Mouse (Mus musculus): ENCODE results near the gene Fkbp2. TPM values are rescaled to one million over a fixed set of nuclear protein-coding genes. Genes with fewer than 3 reads are reported as not detected.

Gene Fkbp2
- 57.8 TPM for polyA plus RNA-seq (2017; shearing (Covaris generic))

GRCm38 (mm10) chr19:6980381-6981093 is at the start of gene Fkbp2:
Gene Fkbp2, minus strand, starts transcription at chr19:6980501.

GRCm38 (mm10) chr19:7019191-7019590 is 38.9 kb upstream of the Fkbp2 start, which contains the start of gene Fermt3:
Gene Fermt3, minus strand, starts transcription at chr19:7019469.

GRCm38 (mm10) chr19:6996006-6996405 is 15.7 kb upstream of the Fkbp2 start, which contains the start of the genes Nudt22 and Trpt1:
Gene Nudt22, minus strand, starts transcription at chr19:6996117.
Gene Trpt1, plus strand, starts transcription at chr19:6996131.

GRCm38 (mm10) chr19:6992011-6992858 is 11.9 kb upstream of the Fkbp2 start, which contains the start of gene Dnajc4:
Gene Dnajc4, minus strand, starts transcription at chr19:6992572.

GRCm38 (mm10) chr19:6987061-6987903 is 7.0 kb upstream of the Fkbp2 start, which contains the start of gene Vegfb:
Gene Vegfb, minus strand, starts transcription at chr19:6987651.

GRCm38 (mm10) chr19:6975537-6976521 is 4.5 kb downstream of the Fkbp2 start, which contains the start of gene Plcb3:
Gene Plcb3, minus strand, starts transcription at chr19:6976470.

GRCm38 (mm10) chr19:6974211-6975205 is 5.8 kb downstream of the Fkbp2 start, which contains the start of gene Ppp1r14b:
Gene Ppp1r14b, plus strand, starts transcription at chr19:6974968.

GRCm38 (mm10) chr19:6942249-6942691 is 38.0 kb downstream of the Fkbp2 start, which contains the start of gene Gpr137:
Gene Gpr137, minus strand, starts transcription at chr19:6942480.

GRCm38 (mm10) chr19:6941372-6942248 is 38.7 kb downstream of the Fkbp2 start, which contains the start of gene Bad:
Gene Bad, plus strand, starts transcription at chr19:6941861.

GRCm38 (mm10) chr19:6934195-6934977 is 45.9 kb downstream of the Fkbp2 start, which contains the start of gene Kcnk4:
Gene Kcnk4, minus strand, starts transcription at chr19:6934515.

Other genes starting within 250 kb of the Fkbp2 start
- gene Rps6ka4, start 139.9 kb downstream of the Fkbp2 start, polyA plus RNA-seq (2017; shearing (Covaris generic)): 46.0 TPM
- 64.6 TPM for gene Ccdc88b, start 122.3 kb downstream of the Fkbp2 start, polyA plus RNA-seq (2017; shearing (Covaris generic))
- gene Trmt112, start 70.8 kb downstream of the Fkbp2 start, polyA plus RNA-seq (2017; shearing (Covaris generic)): 174 TPM
- gene Prdx5, start 70.4 kb downstream of the Fkbp2 start, polyA plus RNA-seq (2017; shearing (Covaris generic)): 252 TPM
- gene Esrra, start 58.7 kb downstream of the Fkbp2 start, polyA plus RNA-seq (2017; shearing (Covaris generic)): 7.9 TPM
- gene Catsperz, start 55.1 kb downstream of the Fkbp2 start, polyA plus RNA-seq (2017; shearing (Covaris generic)): not detected
- not detected for gene Kcnk4, start 46.0 kb downstream of the Fkbp2 start, polyA plus RNA-seq (2017; shearing (Covaris generic))
- 43.0 TPM for gene Bad, start 38.6 kb downstream of the Fkbp2 start, polyA plus RNA-seq (2017; shearing (Covaris generic))
- 19.9 TPM for gene Gpr137, start 38.0 kb downstream of the Fkbp2 start, polyA plus RNA-seq (2017; shearing (Covaris generic))
- gene Ppp1r14b, start 5.5 kb downstream of the Fkbp2 start, polyA plus RNA-seq (2017; shearing (Covaris generic)): 30.5 TPM
- gene Plcb3, start 4.0 kb downstream of the Fkbp2 start, polyA plus RNA-seq (2017; shearing (Covaris generic)): 14.8 TPM
- 1.9 TPM for gene Vegfb, start 7.2 kb upstream of the Fkbp2 start, polyA plus RNA-seq (2017; shearing (Covaris generic))
- gene Dnajc4, start 12.1 kb upstream of the Fkbp2 start, polyA plus RNA-seq (2017; shearing (Covaris generic)): 44.5 TPM
- 32.2 TPM for gene Nudt22, start 15.6 kb upstream of the Fkbp2 start, polyA plus RNA-seq (2017; shearing (Covaris generic))
- 5.9 TPM for gene Trpt1, start 15.6 kb upstream of the Fkbp2 start, polyA plus RNA-seq (2017; shearing (Covaris generic))
- gene Fermt3, start 39.0 kb upstream of the Fkbp2 start, polyA plus RNA-seq (2017; shearing (Covaris generic)): 435 TPM
- 257 TPM for gene Stip1, start 59.5 kb upstream of the Fkbp2 start, polyA plus RNA-seq (2017; shearing (Covaris generic))
- 1.7 TPM for gene Macrod1, start 76.3 kb upstream of the Fkbp2 start, polyA plus RNA-seq (2017; shearing (Covaris generic))
- gene Flrt1, start 125.2 kb upstream of the Fkbp2 start, polyA plus RNA-seq (2017; shearing (Covaris generic)): 0.09 TPM
- 62.7 TPM for gene Otub1, start 225.8 kb upstream of the Fkbp2 start, polyA plus RNA-seq (2017; shearing (Covaris generic))
- gene Cox8a, start 237.1 kb upstream of the Fkbp2 start, polyA plus RNA-seq (2017; shearing (Covaris generic)): 556 TPM

Measured in activated CD4-positive, CD25-positive, alpha-beta regulatory T cell, adult 9 weeks (primary cell).